ENCODE assay signal across 18 mouse cellular contexts in the genomic region with DNA sequence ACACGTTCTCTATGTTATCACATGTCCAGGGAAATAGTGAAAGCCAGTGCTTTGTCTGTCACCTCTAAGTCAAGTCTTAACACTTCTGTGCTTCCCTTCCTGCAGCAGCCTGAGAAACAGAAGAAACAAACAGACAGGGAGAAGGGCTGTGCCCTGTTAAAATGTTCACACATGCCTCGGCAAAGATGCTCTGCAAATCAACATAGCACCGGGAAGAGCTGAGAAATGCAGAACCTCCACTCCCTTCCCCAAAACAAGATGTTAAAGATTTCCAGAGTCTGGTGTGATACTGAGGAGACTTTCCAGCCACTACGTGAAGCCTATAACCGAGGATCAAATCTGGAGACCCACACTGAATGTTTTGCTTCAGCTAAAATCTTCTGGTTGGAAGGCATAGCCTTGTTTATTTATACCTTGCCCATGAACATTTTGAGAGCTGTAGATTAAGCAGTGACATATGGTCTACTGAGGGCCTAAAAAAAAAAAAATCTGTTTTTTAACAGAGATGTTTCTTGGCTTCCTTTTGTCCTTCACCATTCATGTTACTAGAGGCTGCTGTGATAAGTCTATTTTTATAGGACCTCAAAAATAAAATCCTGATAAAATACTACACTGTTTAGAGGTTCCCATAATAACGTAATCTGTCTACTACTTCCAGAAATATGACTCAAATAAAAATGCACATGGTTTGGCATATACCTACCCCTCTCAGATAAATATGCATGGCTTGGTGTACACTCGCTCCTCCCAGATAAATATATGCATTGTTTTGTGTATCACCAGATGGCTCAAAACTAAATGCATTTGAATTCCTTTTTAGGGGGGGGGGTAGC.
DNase-seq lines count a peak whose midpoint lies in the region; ATAC-seq and TF ChIP-seq lines count a peak whose summit lies in the region.
"Had no signal": no experiment of that assay in that cellular context is flagged by ENCODE, and none has a peak within 500 bp of the region (broad histone marks: within the 10 kb centered on the region; RNA-seq: fewer than 3 reads in every experiment).

No protein-coding gene starts in this region.

- H3K4me1 ChIP-seq in heart, embryonic 15.5 days (replicated peaks): peaks cover 8% of the 10 kb centered on the region; the same call in 1 of the 2 replicates
- no peaks in the 10 kb centered on the region for H3K4me1 ChIP-seq in midbrain, embryonic 10.5 days
- no peaks in the 10 kb centered on the region for H3K4me1 ChIP-seq in midbrain, postnatal 0 days (ENCODE audit: insufficient read depth, low read length)
- peaks cover 7% of the 10 kb centered on the region; the same call in 1 of the 2 replicates for H3K4me1 ChIP-seq in forebrain, embryonic 16.5 days (replicated peaks; ENCODE audit: control insufficient read depth, insufficient read depth, low read length)
- H3K4me1 ChIP-seq: embryonic facial prominence, embryonic 13.5 days; intestine, embryonic 15.5 days had no signal

- TF ChIP-seq CTCF in midbrain, postnatal 0 days (IDR thresholded peaks at IDR 0.05): no peak

- no peak overlapping the region for H3K27ac ChIP-seq in heart, embryonic 15.5 days
- H3K27ac ChIP-seq in midbrain, embryonic 10.5 days (replicated peaks): no peak overlapping the region
- H3K27ac ChIP-seq in midbrain, postnatal 0 days (ENCODE audit: low read depth, low read length): no peak overlapping the region
- peak overlapping the region; percentile 69 for H3K27ac ChIP-seq in forebrain, embryonic 16.5 days (ENCODE audit: low read length)
- H3K27ac ChIP-seq: embryonic facial prominence, embryonic 13.5 days; intestine, embryonic 15.5 days; macrophage had no signal

- no peaks in the 10 kb centered on the region for H3K36me3 ChIP-seq in heart, embryonic 15.5 days
- no peaks in the 10 kb centered on the region for H3K36me3 ChIP-seq in midbrain, embryonic 10.5 days
- H3K36me3 ChIP-seq in midbrain, postnatal 0 days (ENCODE audit: insufficient read depth, low read length): no peaks in the 10 kb centered on the region
- H3K36me3 ChIP-seq in forebrain, embryonic 16.5 days (ENCODE audit: control insufficient read depth, insufficient read depth): no peaks in the 10 kb centered on the region
- H3K36me3 ChIP-seq: embryonic facial prominence, embryonic 13.5 days; intestine, embryonic 15.5 days had no signal

- 0 out of 2 replicates have a peak overlapping the region, but pooled peaks have one; percentile 18 for H3K4me2 ChIP-seq in heart, embryonic 15.5 days
- H3K4me2 ChIP-seq in midbrain, postnatal 0 days (ENCODE audit: low read depth, low read length, poor library complexity, severe bottlenecking): no peak overlapping the region
- H3K4me2 ChIP-seq in forebrain, embryonic 16.5 days (ENCODE audit: low read length): no peak overlapping the region
- H3K4me2 ChIP-seq: embryonic facial prominence, embryonic 13.5 days; intestine, embryonic 15.5 days had no signal

- H3K9ac ChIP-seq in heart, embryonic 15.5 days: no peak overlapping the region
- no peak overlapping the region for H3K9ac ChIP-seq in midbrain, postnatal 0 days (replicated peaks; ENCODE audit: low read length, poor library complexity, severe bottlenecking)
- no peak overlapping the region for H3K9ac ChIP-seq in forebrain, embryonic 16.5 days (replicated peaks; ENCODE audit: low read depth, low read length)
- H3K9ac ChIP-seq: embryonic facial prominence, embryonic 13.5 days; intestine, embryonic 15.5 days; liver, postnatal 0 days had no signal

- no peak for DNase-seq in heart, postnatal 25 days (ENCODE audit: low spot score)
- peak; percentile 10 for DNase-seq in midbrain, embryonic 10.5 days (ENCODE audit: low spot score)
- DNase-seq in midbrain, postnatal 0 days (ENCODE audit: low spot score): no peak
- DNase-seq in brain, embryonic 18.5 days (ENCODE audit: low read depth, low spot score): peak; percentile 55
- no peak for DNase-seq in thymus, postnatal 4 days
- DNase-seq in spleen, postnatal 14 days (ENCODE audit: low spot score in 2 of 2): no peak
- DNase-seq: cerebellum, postnatal 14 days; heart, postnatal 14 days; kidney, postnatal 25 days; layer of hippocampus, postnatal 36 days; liver, postnatal 0 days; thymus, adult 18-20 months had no signal

- no peaks in the 10 kb centered on the region for H3K9me3 ChIP-seq in heart, embryonic 15.5 days (replicated peaks)
- no peaks in the 10 kb centered on the region for H3K9me3 ChIP-seq in midbrain, embryonic 10.5 days (replicated peaks)
- H3K9me3 ChIP-seq in midbrain, postnatal 0 days (ENCODE audit: low read length): no peaks in the 10 kb centered on the region
- no peaks in the 10 kb centered on the region for H3K9me3 ChIP-seq in forebrain, embryonic 16.5 days (ENCODE audit: control insufficient read depth, low read length)
- H3K9me3 ChIP-seq: embryonic facial prominence, embryonic 13.5 days; intestine, embryonic 15.5 days had no signal

- H3K4me3 ChIP-seq in heart, embryonic 15.5 days: no peak overlapping the region
- no peak overlapping the region for H3K4me3 ChIP-seq in midbrain, embryonic 10.5 days
- H3K4me3 ChIP-seq in midbrain, postnatal 0 days (ENCODE audit: low read depth, low read length): no peak overlapping the region
- no peak overlapping the region for H3K4me3 ChIP-seq in forebrain, embryonic 16.5 days (replicated peaks; ENCODE audit: low read length)
- H3K4me3 ChIP-seq: embryonic facial prominence, embryonic 13.5 days; intestine, embryonic 15.5 days; myocyte had no signal

- no peaks in the 10 kb centered on the region for H3K27me3 ChIP-seq in heart, embryonic 15.5 days
- no peaks in the 10 kb centered on the region for H3K27me3 ChIP-seq in midbrain, embryonic 10.5 days (ENCODE audit: low read depth, poor library complexity, severe bottlenecking)
- no peaks in the 10 kb centered on the region for H3K27me3 ChIP-seq in midbrain, postnatal 0 days (ENCODE audit: insufficient read depth, low read length)
- H3K27me3 ChIP-seq in forebrain, embryonic 16.5 days (replicated peaks; ENCODE audit: control insufficient read depth, insufficient read depth, low read length): no peaks in the 10 kb centered on the region
- H3K27me3 ChIP-seq: embryonic facial prominence, embryonic 13.5 days; intestine, embryonic 15.5 days had no signal

- 26% methylated on average over 7 of the region's 7 CpGs for WGBS in heart, embryonic 15.5 days
- WGBS in midbrain, embryonic 10.5 days: 73% methylated on average over 7 of the region's 7 CpGs
- WGBS in midbrain, postnatal 0 days: 69% methylated on average over 7 of the region's 7 CpGs
- WGBS in forebrain, embryonic 16.5 days: 46% methylated on average over 7 of the region's 7 CpGs

- intact Hi-C loops in heart, postnatal 25 days (cut with DNase I): no loop called here

- ATAC-seq in heart, embryonic 15.5 days (replicated peaks; ENCODE audit: insufficient number of reproducible peaks, insufficient read depth, low FRiP score, low read depth): no peak
- no peak for ATAC-seq in midbrain, postnatal 0 days (ENCODE audit: low FRiP score)
- peak; percentile 89 for ATAC-seq in forebrain, embryonic 16.5 days
- ATAC-seq: intestine, embryonic 15.5 days; liver, postnatal 0 days had no signal

Comparison
In these comparisons a context has a peak if more than half of its experiments do, and no peak if none do; other contexts are left out.
1. DNase-seq: peak in midbrain, embryonic 10.5 days (single experiment) and brain, embryonic 18.5 days (single experiment); none in heart, postnatal 25 days (single experiment), midbrain, postnatal 0 days (single experiment), thymus, postnatal 4 days (single experiment) and spleen, postnatal 14 days (0 of 2).